Mouse (Mus musculus) embryonic facial prominence, embryonic 11.5 days (tissue): ENCODE results near the gene Vti1a. TPM values are rescaled to one million over a fixed set of nuclear protein-coding genes. Genes with fewer than 3 reads are reported as not detected.

Experiments used
- ATAC-seq: fragments of 200-750 bp; cut with Nextera tagmentation; replicated peaks from 2 replicates; pipeline ENCODE4 v1.8.0; 2017; ENCODE audit warnings: low read depth; ENCODE audit not compliant: insufficient number of reproducible peaks, low FRiP score, low TSS enrichment
- DNase-seq: peaks from one replicate; pipeline ENCODE4 v3.0.0-alpha.2; 2015; ENCODE audit warnings: low spot score
- H3K27ac ChIP-seq: fragments of 300-500 bp; sonication (generic); replicated peaks from 2 replicates; pipeline ENCODE4 v1.5.1; 2014; ENCODE audit warnings: mild to moderate bottlenecking, low read depth, low read length, control low read depth
- H3K27me3 ChIP-seq: fragments of 300-500 bp; sonication (generic); 2 replicates; pipeline ENCODE4 v1.6.1; 2014; ENCODE audit warnings: mild to moderate bottlenecking, low read length, moderate library complexity, mixed read lengths; ENCODE audit not compliant: control insufficient read depth, insufficient read depth
- H3K36me3 ChIP-seq: fragments of 300-500 bp; sonication (generic); replicated peaks from 2 replicates; pipeline ENCODE4 v1.6.1; 2014; ENCODE audit warnings: low read depth, mild to moderate bottlenecking, low read length, moderate library complexity, mixed read lengths; ENCODE audit not compliant: control insufficient read depth, insufficient read depth
- H3K4me1 ChIP-seq: fragments of 300-500 bp; sonication (generic); 2 replicates; pipeline ENCODE4 v1.6.1; 2014; ENCODE audit warnings: low read length, mixed read lengths; ENCODE audit not compliant: control insufficient read depth, insufficient read depth
- H3K4me2 ChIP-seq: fragments of 300-500 bp; sonication (generic); 2 replicates; pipeline ENCODE4 v1.6.1; 2014; ENCODE audit warnings: low read depth, mild to moderate bottlenecking, control low read depth, low read length, moderate library complexity
- H3K4me3 ChIP-seq: fragments of 300-500 bp; sonication (generic); 2 replicates; pipeline ENCODE4 v1.5.1; 2014; ENCODE audit warnings: low read depth, low read length, control low read depth
- H3K9ac ChIP-seq: fragments of 300-500 bp; sonication (generic); replicated peaks from 2 replicates; pipeline ENCODE4 v1.6.1; 2014; ENCODE audit warnings: mild to moderate bottlenecking, control low read depth, low read length
- H3K9me3 ChIP-seq: fragments of 300-500 bp; sonication (generic); replicated peaks from 2 replicates; pipeline ENCODE4 v1.6.1; 2016; ENCODE audit warnings: mild to moderate bottlenecking, low read length, inconsistent platforms, mixed read lengths; ENCODE audit not compliant: control insufficient read depth
- WGBS: fragments of 180-500 bp; shearing (Covaris S2); extraction: QIAGEN DNeasy Blood & Tissue Kit; methylation state at CpG from one replicate; pipeline ENCODE4 v1.1.7; 2014; 5-methylcytosine and 5-hydroxymethylcytosine counted together
- polyA plus RNA-seq: library from polyadenylated mRNA; unstranded; fragments of >200 nt; fragmentation: Nextera tagmentation; extraction: Ambion mirVana; gene quantifications from 2 replicates; pipeline ENCODE4 v1.2.1, GENCODE M21; 2014

Gene Vti1a
- polyA plus RNA-seq, 1 experiment from 2014 or later = 22.4 TPM

DNA sequence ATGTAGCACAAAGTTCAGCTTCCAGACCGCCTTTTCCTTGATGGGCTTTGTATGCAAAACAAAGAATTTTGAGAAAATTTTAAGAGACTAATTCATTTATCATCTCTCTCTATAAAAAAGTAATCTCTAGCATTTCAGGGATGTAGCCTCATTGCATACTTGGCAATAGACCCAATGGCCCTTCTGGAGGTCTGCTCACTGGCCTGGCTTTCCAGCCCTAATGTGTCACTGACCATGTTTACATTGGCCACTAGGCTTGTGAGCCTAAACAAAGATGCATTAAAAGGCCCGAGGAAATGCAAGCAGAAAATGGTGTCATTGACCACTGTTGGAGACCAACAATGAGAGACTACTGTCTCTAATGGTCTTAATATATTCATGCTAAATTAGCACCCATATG is 95.8 kb downstream of the Vti1a start:
- Histone ChIP-seq H3K9ac (no peak overlapping the region), H3K4me2 (no peak overlapping the region), H3K4me1 (no peaks in the 10 kb centered on the region), H3K4me3 (no peak overlapping the region), H3K9me3 (no peaks in the 10 kb centered on the region), H3K27ac (no peak overlapping the region), H3K27me3 (no peaks in the 10 kb centered on the region), H3K36me3 (no peaks in the 10 kb centered on the region)
- DNase-seq (no peak), ATAC-seq (no peak)
- 49% methylated on average over 2 of the region's 2 CpGs for WGBS

DNA sequence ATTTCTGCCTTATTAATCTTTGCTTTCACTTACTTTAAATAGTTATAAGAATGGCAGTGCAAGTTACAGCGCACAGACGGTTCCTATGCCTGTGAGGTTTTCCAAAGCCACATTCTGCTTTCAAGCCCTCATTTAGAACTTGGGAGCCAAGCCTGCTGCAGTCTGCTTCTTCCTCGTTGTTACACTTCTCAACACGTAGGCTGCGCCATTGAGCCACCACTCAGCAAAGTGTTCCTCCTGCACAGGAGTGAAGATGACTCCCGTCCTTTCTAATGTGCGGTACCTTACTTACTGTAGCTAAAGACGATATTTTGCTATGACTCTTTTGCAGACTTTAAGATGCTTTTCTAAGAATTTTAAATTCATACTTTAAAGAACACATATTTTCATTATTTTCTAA is 98.0 kb downstream of the Vti1a start:
- H3K4me2 ChIP-seq = no peak overlapping the region
- H3K36me3 ChIP-seq = no peaks in the 10 kb centered on the region
- WGBS = 34% methylated on average over 8 of the region's 8 CpGs
- H3K4me1 ChIP-seq = no peaks in the 10 kb centered on the region
- H3K27ac ChIP-seq = no peak overlapping the region
- H3K27me3 ChIP-seq = no peaks in the 10 kb centered on the region
- peak; percentile 83 for DNase-seq
- ATAC-seq = no peak
- H3K9me3 ChIP-seq = no peaks in the 10 kb centered on the region
- H3K9ac ChIP-seq = no peak overlapping the region
- no peak overlapping the region for H3K4me3 ChIP-seq

DNA sequence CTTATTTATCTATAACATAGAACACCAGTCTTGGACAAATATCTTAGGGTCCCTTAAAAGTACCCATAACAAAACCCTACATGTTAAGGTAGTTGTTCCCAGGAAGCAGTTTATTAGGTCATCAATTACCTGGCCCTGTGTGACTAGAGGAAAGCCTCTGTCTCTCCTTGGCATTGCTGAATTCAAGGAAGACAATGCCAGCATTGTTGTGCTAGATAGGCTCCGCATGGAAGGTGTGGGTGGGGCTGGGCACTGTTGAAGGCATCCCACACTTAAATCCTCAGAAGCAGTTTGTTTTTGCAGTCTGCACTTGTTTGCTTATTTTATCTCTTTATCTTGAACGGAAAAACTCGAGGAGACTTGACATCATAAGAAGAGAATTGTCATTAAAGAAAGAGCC is 102.7 kb downstream of the Vti1a start:
- no peaks in the 10 kb centered on the region for H3K36me3 ChIP-seq
- WGBS = 23% methylated on average over 3 of the region's 3 CpGs
- no peaks in the 10 kb centered on the region for H3K9me3 ChIP-seq
- H3K4me1 ChIP-seq = no peaks in the 10 kb centered on the region
- H3K4me2 ChIP-seq = no peak overlapping the region
- DNase-seq = no peak
- no peaks in the 10 kb centered on the region for H3K27me3 ChIP-seq
- no peak overlapping the region for H3K9ac ChIP-seq
- ATAC-seq = no peak
- H3K27ac ChIP-seq = no peak overlapping the region
- no peak overlapping the region for H3K4me3 ChIP-seq

DNA sequence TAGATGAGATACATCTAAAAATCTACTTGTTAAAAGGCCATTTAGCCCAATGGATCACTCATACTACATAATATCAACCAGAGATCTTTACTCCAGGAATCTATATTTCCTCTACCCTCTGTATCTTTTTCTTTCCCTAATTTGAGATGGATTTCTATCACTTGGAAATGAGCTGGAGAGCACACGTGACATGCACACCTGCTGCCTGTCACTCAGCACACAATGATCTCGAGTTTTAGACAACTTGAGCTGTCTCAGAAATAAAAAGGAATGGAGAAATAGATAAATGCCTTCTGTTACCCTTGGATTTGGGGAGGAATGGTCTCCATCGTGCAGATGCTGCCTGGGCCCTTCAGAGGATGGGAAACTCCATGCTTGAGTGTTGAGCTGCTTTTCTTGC is 103.9 kb downstream of the Vti1a start:
- no peaks in the 10 kb centered on the region for H3K36me3 ChIP-seq
- H3K4me3 ChIP-seq = no peak overlapping the region
- H3K9ac ChIP-seq = no peak overlapping the region
- no peak for ATAC-seq
- no peak for DNase-seq
- no peaks in the 10 kb centered on the region for H3K4me1 ChIP-seq
- H3K4me2 ChIP-seq = no peak overlapping the region
- H3K27me3 ChIP-seq = no peaks in the 10 kb centered on the region
- H3K27ac ChIP-seq = no peak overlapping the region
- 76% methylated on average over 3 of the region's 3 CpGs for WGBS
- no peaks in the 10 kb centered on the region for H3K9me3 ChIP-seq

DNA sequence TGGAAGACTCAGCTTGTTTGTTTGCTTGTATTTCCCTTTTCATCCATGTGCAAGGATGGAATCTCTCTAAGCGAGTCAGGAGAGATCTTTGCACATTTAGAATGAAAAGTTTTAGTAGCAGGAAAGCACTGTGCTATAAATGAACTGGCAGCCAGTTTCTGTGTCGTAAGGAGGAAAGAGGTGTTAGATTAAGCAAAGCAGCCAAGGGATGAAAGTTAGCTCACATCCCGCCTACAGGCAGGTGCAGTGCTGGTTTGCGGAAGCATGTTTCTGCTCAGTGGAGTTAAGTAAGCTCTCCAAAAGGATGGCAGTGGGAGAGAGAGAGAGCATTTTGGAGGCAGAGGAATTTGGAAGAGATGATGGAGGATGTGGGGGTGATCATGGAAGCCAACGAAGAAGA is 105.7 kb downstream of the Vti1a start:
- DNase-seq = no peak

DNA sequence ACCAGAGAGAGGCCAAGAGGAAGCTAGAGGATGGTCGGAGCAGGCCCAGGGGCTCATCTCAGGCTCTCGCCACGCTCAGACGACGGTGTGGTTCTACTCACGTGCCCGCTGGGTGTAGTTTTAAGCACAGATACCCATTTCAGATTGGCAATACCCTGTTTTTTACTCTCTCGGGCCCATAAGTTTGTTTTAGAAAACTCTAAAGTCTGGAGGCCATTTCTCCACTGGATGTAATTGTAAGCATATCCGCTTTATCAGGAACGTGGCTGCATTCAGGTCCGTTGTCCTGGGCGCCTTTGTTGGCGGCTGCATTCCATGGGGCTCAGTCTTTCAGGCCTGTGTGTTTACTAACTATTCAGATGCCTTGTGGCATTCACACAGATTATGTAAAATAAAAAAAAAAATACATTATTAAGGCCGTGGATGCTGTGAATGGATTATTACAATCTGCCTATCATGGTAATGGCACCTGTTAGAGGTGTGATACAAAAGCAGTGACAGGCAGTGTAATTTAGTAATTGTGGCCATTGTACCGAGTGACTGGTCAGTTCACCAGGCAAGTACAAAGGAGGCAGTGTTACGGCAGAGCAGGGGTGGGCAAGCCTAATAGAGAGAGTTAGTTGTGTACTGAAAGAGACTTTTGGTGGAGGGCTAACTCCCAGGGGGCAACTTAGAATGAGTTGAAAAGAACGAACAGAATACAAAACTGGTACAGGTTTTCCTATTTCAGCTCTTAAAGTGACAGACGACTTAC is 106.4 kb downstream of the Vti1a start:
- H3K4me1 ChIP-seq = no peaks in the 10 kb centered on the region
- no peak overlapping the region for H3K27ac ChIP-seq
- no peak overlapping the region for H3K4me2 ChIP-seq
- H3K4me3 ChIP-seq = no peak overlapping the region
- no peaks in the 10 kb centered on the region for H3K27me3 ChIP-seq
- WGBS = 61% methylated on average over 18 of the region's 18 CpGs
- DNase-seq (peak; percentile 38), ATAC-seq (no peak)
- no peaks in the 10 kb centered on the region for H3K9me3 ChIP-seq
- H3K36me3 ChIP-seq = no peaks in the 10 kb centered on the region
- no peak overlapping the region for H3K9ac ChIP-seq

More for the DNA sequence above, 105.7 kb downstream of the Vti1a start:
- H3K4me2 ChIP-seq = no peak overlapping the region
- H3K36me3 ChIP-seq = no peaks in the 10 kb centered on the region
- H3K9me3 ChIP-seq = no peaks in the 10 kb centered on the region
- no peak for ATAC-seq
- no peak overlapping the region for H3K9ac ChIP-seq
- no peaks in the 10 kb centered on the region for H3K4me1 ChIP-seq
- no peak overlapping the region for H3K27ac ChIP-seq
- WGBS = 89% methylated on average over 5 of the region's 5 CpGs
- no peaks in the 10 kb centered on the region for H3K27me3 ChIP-seq
- no peak overlapping the region for H3K4me3 ChIP-seq

DNA sequence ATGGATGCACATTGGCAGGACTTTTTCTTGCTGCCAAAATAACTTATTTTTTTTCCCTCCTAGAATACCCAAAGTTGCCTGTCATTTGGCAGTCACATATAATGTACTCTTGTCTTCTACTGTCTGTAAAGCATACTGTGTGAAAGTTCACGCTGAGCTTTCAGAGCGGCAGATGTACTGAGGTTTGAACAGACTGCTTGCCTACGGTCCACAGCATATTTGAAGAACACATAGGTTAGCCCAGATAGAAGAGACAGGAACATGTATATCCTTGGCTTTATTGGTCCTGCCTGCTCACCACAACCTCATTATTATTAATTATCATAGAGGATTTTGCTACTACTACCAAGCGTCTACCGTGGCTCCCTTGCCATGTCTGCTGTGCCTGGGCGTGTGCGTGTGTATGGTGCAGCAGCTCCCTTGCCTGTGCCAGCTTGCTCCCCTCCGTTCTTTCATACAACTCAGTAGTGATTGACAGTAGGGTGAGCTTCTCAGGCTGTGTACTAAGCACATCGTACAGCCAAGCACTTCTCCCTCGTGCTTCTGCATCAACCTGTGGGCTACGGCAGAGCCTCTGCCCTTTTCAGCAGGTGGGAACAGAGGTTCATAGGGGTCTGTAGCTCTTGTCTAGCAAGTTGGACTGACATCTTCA is 107.1 kb downstream of the Vti1a start:
- 82% methylated on average over 11 of the region's 11 CpGs for WGBS
- Histone ChIP-seq H3K4me2 (no peak overlapping the region), H3K4me3 (no peak overlapping the region), H3K9me3 (no peaks in the 10 kb centered on the region), H3K4me1 (no peaks in the 10 kb centered on the region), H3K27ac (no peak overlapping the region), H3K36me3 (no peaks in the 10 kb centered on the region), H3K9ac (no peak overlapping the region), H3K27me3 (no peaks in the 10 kb centered on the region)
- DNase-seq (no peak), ATAC-seq (no peak)

DNA sequence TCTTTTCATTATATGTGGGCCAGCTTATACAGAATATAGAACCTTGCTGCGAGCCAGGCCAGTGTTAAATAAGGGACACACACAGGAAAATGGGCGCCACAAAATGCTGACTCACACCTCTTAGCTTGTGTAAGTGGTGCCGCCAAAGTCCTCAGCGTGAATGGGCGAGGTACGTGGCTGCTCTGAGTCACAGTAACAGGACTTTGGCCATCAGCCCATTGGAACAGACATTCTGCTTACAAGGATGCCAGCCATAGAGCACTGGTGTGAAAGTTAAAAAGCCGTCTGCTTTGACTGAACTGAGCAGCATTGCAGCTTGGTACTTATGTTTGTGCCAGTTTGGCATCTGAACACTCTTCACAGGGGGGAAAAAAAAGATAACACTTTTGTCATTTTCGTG is 107.9 kb downstream of the Vti1a start:
- H3K4me2 ChIP-seq = no peak overlapping the region

More for the DNA sequence above, 107.9 kb downstream of the Vti1a start:
- Histone ChIP-seq H3K9me3 (no peaks in the 10 kb centered on the region), H3K27ac (no peak overlapping the region), H3K9ac (no peak overlapping the region), H3K36me3 (no peaks in the 10 kb centered on the region), H3K4me1 (no peaks in the 10 kb centered on the region), H3K4me3 (no peak overlapping the region), H3K27me3 (no peaks in the 10 kb centered on the region)
- WGBS = 86% methylated on average over 8 of the region's 8 CpGs
- ATAC-seq (no peak), DNase-seq (no peak)
